Comparison of ENCODE assay signal across 10 mouse cellular contexts in the genomic region with DNA sequence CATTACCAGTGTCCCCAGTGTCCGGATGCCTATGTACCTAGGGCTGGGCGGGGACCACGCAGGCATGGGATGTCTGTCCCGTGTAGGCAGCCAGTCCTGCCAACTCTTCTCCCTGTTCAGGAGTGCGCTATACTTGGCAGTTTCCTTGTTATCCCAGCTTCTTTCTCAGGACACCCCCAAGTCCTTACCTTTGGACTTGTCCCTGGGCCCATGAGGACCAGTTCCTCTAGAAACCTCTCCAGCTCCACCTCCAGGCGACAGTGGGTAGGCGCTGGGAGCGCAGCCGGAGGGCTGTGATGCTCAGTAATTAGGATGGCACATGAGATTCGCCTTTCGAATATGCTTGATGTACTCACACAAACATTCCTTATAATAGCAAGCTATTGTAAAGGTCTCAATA. TPM values are rescaled to one million over a fixed set of nuclear protein-coding genes. Genes with fewer than 3 reads are reported as not detected.
DNase-seq lines count a peak whose midpoint lies in the region; ATAC-seq and TF ChIP-seq lines count a peak whose summit lies in the region.
"Had no signal": no experiment of that assay in that cellular context is flagged by ENCODE, and none has a peak within 500 bp of the region (broad histone marks: within the 10 kb centered on the region; RNA-seq: fewer than 3 reads in every experiment).

No protein-coding gene starts in this region.

- H3K9me3 ChIP-seq in hindbrain, embryonic 10.5 days, result no peaks in the 10 kb centered on the region
- no peaks in the 10 kb centered on the region for H3K9me3 ChIP-seq in hindbrain, embryonic 16.5 days (ENCODE audit: control insufficient read depth, low read length)
- no peaks in the 10 kb centered on the region for H3K9me3 ChIP-seq in ES-Bruce4 (replicated peaks; ENCODE audit: control insufficient read depth, insufficient read depth, low read length, poor library complexity, severe bottlenecking)
- no peaks in the 10 kb centered on the region for H3K9me3 ChIP-seq in embryonic facial prominence, embryonic 11.5 days (replicated peaks; ENCODE audit: control insufficient read depth, low read length)

- H3K27me3 ChIP-seq in hindbrain, embryonic 10.5 days (ENCODE audit: insufficient read depth, poor library complexity, severe bottlenecking), result peaks cover 97% of the 10 kb centered on the region
- H3K27me3 ChIP-seq in hindbrain, embryonic 16.5 days (replicated peaks; ENCODE audit: control insufficient read depth, insufficient read depth, low read length), result no peaks in the 10 kb centered on the region; the same call in 1 of the 2 replicates
- H3K27me3 ChIP-seq in ES-Bruce4 (ENCODE audit: control insufficient read depth, insufficient read depth, low read length, poor library complexity, severe bottlenecking), result peaks cover 10% of the 10 kb centered on the region
- peaks cover 40% of the 10 kb centered on the region for H3K27me3 ChIP-seq in embryonic facial prominence, embryonic 11.5 days (ENCODE audit: control insufficient read depth, insufficient read depth, low read length)

- peaks cover 77% of the 10 kb centered on the region for H3K4me1 ChIP-seq in hindbrain, embryonic 10.5 days (replicated peaks)
- H3K4me1 ChIP-seq in hindbrain, embryonic 16.5 days (ENCODE audit: control insufficient read depth, insufficient read depth, low read depth, low read length), result peaks cover 23% of the 10 kb centered on the region
- no peaks in the 10 kb centered on the region for H3K4me1 ChIP-seq in ES-Bruce4 (ENCODE audit: control insufficient read depth, insufficient read depth, low read length)
- 0 out of 2 replicates have a peak, but pooled peaks cover 4% of the 10 kb centered on the region for H3K4me1 ChIP-seq in embryonic facial prominence, embryonic 11.5 days (ENCODE audit: control insufficient read depth, insufficient read depth, low read length)

- no peak for TF ChIP-seq POLR2A in ES-Bruce4 (IDR thresholded peaks at IDR 0.05; ENCODE audit: insufficient read depth, low read length)

- DNase-seq in hindbrain, embryonic 10.5 days (ENCODE audit: low spot score), result peak; percentile 63
- DNase-seq in embryonic facial prominence, embryonic 11.5 days (ENCODE audit: low spot score), result peak; percentile 45
- DNase-seq in kidney, postnatal 36 days, result peak; percentile 16 to 57
- peak; percentile 62 for DNase-seq in retina, embryonic 14.5 days (ENCODE audit: low spot score)
- DNase-seq in heart, adult 11 months, result no peak
- DNase-seq in thymus, postnatal 0 days (ENCODE audit: low spot score), result no peak

- ATAC-seq in hindbrain, embryonic 16.5 days, result no peak
- peak; percentile 26; the same call in 1 of the 2 replicates for ATAC-seq in embryonic facial prominence, embryonic 11.5 days (replicated peaks; ENCODE audit: insufficient number of reproducible peaks, low FRiP score, low TSS enrichment, low read depth)

- H3K9ac ChIP-seq in hindbrain, embryonic 16.5 days (ENCODE audit: low read depth, low read length), result no peak overlapping the region
- no peak overlapping the region for H3K9ac ChIP-seq in ES-Bruce4 (ENCODE audit: low read depth, poor library complexity, severe bottlenecking)
- no peak overlapping the region for H3K9ac ChIP-seq in embryonic facial prominence, embryonic 11.5 days (replicated peaks; ENCODE audit: low read length)

- TF ChIP-seq EP300 in ES-Bruce4 (IDR thresholded peaks at IDR 0.05; ENCODE audit: insufficient read depth, low read depth, low read length), result no peak

- peak overlapping the region; percentile 52 for H3K4me3 ChIP-seq in hindbrain, embryonic 10.5 days
- H3K4me3 ChIP-seq in hindbrain, embryonic 16.5 days (ENCODE audit: low read length), result no peak overlapping the region
- no peak overlapping the region for H3K4me3 ChIP-seq in ES-Bruce4 (ENCODE audit: low read depth, low read length)
- H3K4me3 ChIP-seq in embryonic facial prominence, embryonic 11.5 days (ENCODE audit: low read depth, low read length), result no peak overlapping the region
- H3K4me3 ChIP-seq: megakaryocyte, embryonic 14.5 days had no signal

- H3K36me3 ChIP-seq in hindbrain, embryonic 10.5 days, result no peaks in the 10 kb centered on the region
- no peaks in the 10 kb centered on the region for H3K36me3 ChIP-seq in hindbrain, embryonic 16.5 days (ENCODE audit: control insufficient read depth, insufficient read depth, low read length)
- H3K36me3 ChIP-seq in ES-Bruce4 (ENCODE audit: control insufficient read depth, insufficient read depth, low read length, poor library complexity, severe bottlenecking), result no peaks in the 10 kb centered on the region
- H3K36me3 ChIP-seq in embryonic facial prominence, embryonic 11.5 days (replicated peaks; ENCODE audit: control insufficient read depth, insufficient read depth, low read depth, low read length), result no peaks in the 10 kb centered on the region

- H3K4me2 ChIP-seq in hindbrain, embryonic 16.5 days (ENCODE audit: low read length), result no peak overlapping the region
- no peak overlapping the region for H3K4me2 ChIP-seq in embryonic facial prominence, embryonic 11.5 days (ENCODE audit: low read depth, low read length)

- TF ChIP-seq CTCF in ES-Bruce4 (IDR thresholded peaks at IDR 0.05; ENCODE audit: low read depth, low read length), result peak; percentile 52

- WGBS in hindbrain, embryonic 10.5 days, result 12% methylated on average over 11 of the region's 11 CpGs
- WGBS in hindbrain, embryonic 16.5 days, result 9% methylated on average over 11 of the region's 11 CpGs
- 10% methylated on average over 11 of the region's 11 CpGs for WGBS in embryonic facial prominence, embryonic 11.5 days

- H3K27ac ChIP-seq in hindbrain, embryonic 10.5 days, result peak overlapping the region; percentile 95
- no peak overlapping the region for H3K27ac ChIP-seq in hindbrain, embryonic 16.5 days (ENCODE audit: low read depth, low read length)
- H3K27ac ChIP-seq in ES-Bruce4 (ENCODE audit: insufficient read depth, low read length), result no peak overlapping the region
- no peak overlapping the region for H3K27ac ChIP-seq in embryonic facial prominence, embryonic 11.5 days (replicated peaks; ENCODE audit: low read depth, low read length)

RNA-seq across cellular contexts. Expression of a gene that starts 13.4 kb away (rescaled TPM):
- 95.9 and 105 TPM in 2 replicates for polyA plus RNA-seq in hindbrain, embryonic 10.5 days (2016; fragmentation: Nextera tagmentation; extraction: Ambion mirVana)
- 4.1 and 6.9 TPM in 2 replicates for polyA plus RNA-seq in hindbrain, embryonic 16.5 days (2015; fragmentation: Nextera tagmentation; extraction: Ambion mirVana)
- not detected in 2 replicates for polyA plus RNA-seq in ES-Bruce4 (2011; ENCODE audit: insufficient read depth, insufficient read length, low read depth, missing spikeins)
- 2.5 and 3.9 TPM in 2 replicates for polyA plus RNA-seq in embryonic facial prominence, embryonic 11.5 days (2014; fragmentation: Nextera tagmentation; extraction: Ambion mirVana)
- 0.21 and 0.25 TPM in 2 replicates for polyA plus RNA-seq in thymus, postnatal 0 days (2015; fragmentation: Nextera tagmentation; extraction: Ambion mirVana)
- polyA plus RNA-seq: gonadal fat pad, adult 2 months had no signal

RNA-seq across cellular contexts. Expression of a gene that starts 20.0 kb away (rescaled TPM):
- 2.7 and 7.2 TPM in 2 replicates for polyA plus RNA-seq in hindbrain, embryonic 10.5 days (2016; fragmentation: Nextera tagmentation; extraction: Ambion mirVana)
- 351 and 430 TPM in 2 replicates for polyA plus RNA-seq in hindbrain, embryonic 16.5 days (2015; fragmentation: Nextera tagmentation; extraction: Ambion mirVana)
- polyA plus RNA-seq in ES-Bruce4 (2011; ENCODE audit: insufficient read depth, insufficient read length, low read depth, missing spikeins), result 0.84 and 0.91 TPM in 2 replicates
- polyA plus RNA-seq in embryonic facial prominence, embryonic 11.5 days (2014; fragmentation: Nextera tagmentation; extraction: Ambion mirVana), result 1.6 and 2.7 TPM in 2 replicates
- 0.44 and 0.52 TPM in 2 replicates for polyA plus RNA-seq in thymus, postnatal 0 days (2015; fragmentation: Nextera tagmentation; extraction: Ambion mirVana)

RNA-seq across cellular contexts. Expression of a gene that starts 25.8 kb away (rescaled TPM):
- 82.2 and 82.5 TPM in 2 replicates for polyA plus RNA-seq in hindbrain, embryonic 10.5 days (2016; fragmentation: Nextera tagmentation; extraction: Ambion mirVana)
- polyA plus RNA-seq in hindbrain, embryonic 16.5 days (2015; fragmentation: Nextera tagmentation; extraction: Ambion mirVana), result 57.2 and 59.6 TPM in 2 replicates
- polyA plus RNA-seq in ES-Bruce4 (2011; ENCODE audit: insufficient read depth, insufficient read length, low read depth, missing spikeins), result 36.3 and 38.3 TPM in 2 replicates
- polyA plus RNA-seq in embryonic facial prominence, embryonic 11.5 days (2014; fragmentation: Nextera tagmentation; extraction: Ambion mirVana), result 74.8 and 75.7 TPM in 2 replicates
- 42.2 TPM in 2 replicates for polyA plus RNA-seq in thymus, postnatal 0 days (2015; fragmentation: Nextera tagmentation; extraction: Ambion mirVana)

RNA-seq across cellular contexts. Expression of a gene that starts 26.1 kb away (rescaled TPM):
- polyA plus RNA-seq in hindbrain, embryonic 10.5 days (2016; fragmentation: Nextera tagmentation; extraction: Ambion mirVana), result 48.3 and 53.1 TPM in 2 replicates
- polyA plus RNA-seq in hindbrain, embryonic 16.5 days (2015; fragmentation: Nextera tagmentation; extraction: Ambion mirVana), result 51.6 and 55.1 TPM in 2 replicates
- 22.3 and 25.4 TPM in 2 replicates for polyA plus RNA-seq in ES-Bruce4 (2011; ENCODE audit: insufficient read depth, insufficient read length, low read depth, missing spikeins)
- polyA plus RNA-seq in embryonic facial prominence, embryonic 11.5 days (2014; fragmentation: Nextera tagmentation; extraction: Ambion mirVana), result 37.1 and 37.5 TPM in 2 replicates
- polyA plus RNA-seq in thymus, postnatal 0 days (2015; fragmentation: Nextera tagmentation; extraction: Ambion mirVana), result 38.9 and 40.3 TPM in 2 replicates

RNA-seq across cellular contexts. Expression of a gene that starts 30.9 kb away (rescaled TPM):
- not detected in 2 replicates for polyA plus RNA-seq in hindbrain, embryonic 10.5 days (2016; fragmentation: Nextera tagmentation; extraction: Ambion mirVana)
- not detected in 2 replicates for polyA plus RNA-seq in hindbrain, embryonic 16.5 days (2015; fragmentation: Nextera tagmentation; extraction: Ambion mirVana)
- polyA plus RNA-seq in ES-Bruce4 (2011; ENCODE audit: insufficient read depth, insufficient read length, low read depth, missing spikeins), result not detected in 2 replicates
- not detected in 2 replicates for polyA plus RNA-seq in embryonic facial prominence, embryonic 11.5 days (2014; fragmentation: Nextera tagmentation; extraction: Ambion mirVana)
- 1.5 and 2.3 TPM in 2 replicates for polyA plus RNA-seq in thymus, postnatal 0 days (2015; fragmentation: Nextera tagmentation; extraction: Ambion mirVana)
- polyA plus RNA-seq: gonadal fat pad, adult 2 months had no signal

Comparison
In these comparisons a context has a peak if more than half of its experiments do, and no peak if none do; other contexts are left out.
1. RNA of a gene that starts 13.4 kb away (polyA plus RNA-seq): 95.9 to 105 TPM in hindbrain, embryonic 10.5 days; 4.1 to 6.9 TPM in hindbrain, embryonic 16.5 days, 2.5 to 3.9 TPM in embryonic facial prominence, embryonic 11.5 days, 0.21 to 0.25 TPM in thymus, postnatal 0 days and not detected in ES-Bruce4; every median in the first group is over 10 times any median in the second.
2. RNA of a gene that starts 20.0 kb away (polyA plus RNA-seq): 351 to 430 TPM in hindbrain, embryonic 16.5 days; 2.7 to 7.2 TPM in hindbrain, embryonic 10.5 days, 1.6 to 2.7 TPM in embryonic facial prominence, embryonic 11.5 days, 0.84 to 0.91 TPM in ES-Bruce4 and 0.44 to 0.52 TPM in thymus, postnatal 0 days; every median in the first group is over 10 times any median in the second.
3. DNase-seq: peak in hindbrain, embryonic 10.5 days (single experiment), embryonic facial prominence, embryonic 11.5 days (single experiment), kidney, postnatal 36 days (2 of 2) and retina, embryonic 14.5 days (single experiment); none in heart, adult 11 months (single experiment) and thymus, postnatal 0 days (single experiment).